Mouse (Mus musculus) embryo, embryonic 10 days (tissue): Measurements from ENCODE around the gene Ewsr1.

Source experiments
- DNase-seq: peaks from one replicate; pipeline ENCODE4 v3.0.0-alpha.2; 2015; ENCODE audit warnings: low spot score

Gene Ewsr1

GRCm38 (mm10) chr11:5057856-5058641, 41.0 kb downstream of the Ewsr1 start, which contains the start of gene Rasl10a:
Rasl10a (plus strand) TSS chr11:5058128.
- DNase-seq = no peak

GRCm38 (mm10) chr11:5057541-5057855, 41.6 kb downstream of the Ewsr1 start:
- no peak for DNase-seq

GRCm38 (mm10) chr11:5057064-5057463, 42.0 kb downstream of the Ewsr1 start:
- no peak for DNase-seq

- no peak for DNase-seq
Observed at GRCm38 (mm10) chr11:5055945-5056938, 42.8 kb downstream of the Ewsr1 start.

- DNase-seq = no peak
Observed at GRCm38 (mm10) chr11:5054874-5055273, 44.2 kb downstream of the Ewsr1 start.

GRCm38 (mm10) chr11:5054151-5054550, 44.9 kb downstream of the Ewsr1 start:
- no peak for DNase-seq

- no peak for DNase-seq
Observed at GRCm38 (mm10) chr11:5052200-5052854, 46.7 kb downstream of the Ewsr1 start.

- DNase-seq = no peak
Observed at GRCm38 (mm10) chr11:5051629-5052028, 47.4 kb downstream of the Ewsr1 start.

GRCm38 (mm10) chr11:5046321-5046926, 52.6 kb downstream of the Ewsr1 start:
- DNase-seq = no peak

- no peak for DNase-seq
Observed at GRCm38 (mm10) chr11:5042645-5043381, 56.3 kb downstream of the Ewsr1 start.

GRCm38 (mm10) chr11:5041144-5041780, 57.8 kb downstream of the Ewsr1 start:
- DNase-seq = no peak

- no peak for DNase-seq
Observed at GRCm38 (mm10) chr11:5040585-5040984, 58.5 kb downstream of the Ewsr1 start.

GRCm38 (mm10) chr11:5037146-5037854, 61.8 kb downstream of the Ewsr1 start:
- DNase-seq = no peak

- DNase-seq = no peak
Observed at GRCm38 (mm10) chr11:5035421-5035820, 63.6 kb downstream of the Ewsr1 start.

- DNase-seq = no peak
Observed at GRCm38 (mm10) chr11:5033136-5033535, 65.9 kb downstream of the Ewsr1 start.

- no peak for DNase-seq
Observed at GRCm38 (mm10) chr11:5032706-5033105, 66.4 kb downstream of the Ewsr1 start.

GRCm38 (mm10) chr11:5028228-5028627, 70.8 kb downstream of the Ewsr1 start:
- no peak for DNase-seq

GRCm38 (mm10) chr11:5025108-5025507, 74.0 kb downstream of the Ewsr1 start:
- no peak for DNase-seq
